ENCODE assay signal across 25 mouse cellular contexts in genomic region chr10:75257401-75257800, GRCm38 (mm10). TPM values are rescaled to one million over a fixed set of nuclear protein-coding genes. Genes with fewer than 3 reads are reported as not detected.
DNase-seq lines count a peak whose midpoint lies in the region; ATAC-seq and TF ChIP-seq lines count a peak whose summit lies in the region.
"Had no signal": no experiment of that assay in that cellular context is flagged by ENCODE, and none has a peak within 500 bp of the region (broad histone marks: within the 10 kb centered on the region; RNA-seq: fewer than 3 reads in every experiment).

No protein-coding gene starts in this region.

- no peaks in the 10 kb centered on the region for H3K9me3 ChIP-seq in forebrain, embryonic 14.5 days (replicated peaks; ENCODE audit: control insufficient read depth, low read length)
- no peaks in the 10 kb centered on the region for H3K9me3 ChIP-seq in forebrain, embryonic 10.5 days
- H3K9me3 ChIP-seq in hindbrain, embryonic 14.5 days (ENCODE audit: control insufficient read depth, low read length): no peaks in the 10 kb centered on the region
- no peaks in the 10 kb centered on the region for H3K9me3 ChIP-seq in hindbrain, embryonic 11.5 days (ENCODE audit: control insufficient read depth, low read length)
- no peaks in the 10 kb centered on the region for H3K9me3 ChIP-seq in lung, embryonic 14.5 days (ENCODE audit: low read depth, low read length)
- H3K9me3 ChIP-seq: embryonic facial prominence, embryonic 12.5 days; forebrain, embryonic 13.5 days; G1E; heart, embryonic 10.5 days; heart, embryonic 13.5 days; hindbrain, embryonic 10.5 days; hindbrain, embryonic 15.5 days had no signal

- no peak for ATAC-seq in forebrain, embryonic 14.5 days
- ATAC-seq in hindbrain, embryonic 14.5 days (ENCODE audit: low FRiP score): no peak
- no peak for ATAC-seq in hindbrain, embryonic 11.5 days (ENCODE audit: low FRiP score)
- ATAC-seq in lung, embryonic 14.5 days (ENCODE audit: insufficient read depth): no peak
- ATAC-seq: forebrain, embryonic 13.5 days; forebrain, postnatal 0 days; intestine, postnatal 0 days had no signal

- H3K4me2 ChIP-seq in forebrain, embryonic 14.5 days (ENCODE audit: low read length): no peak overlapping the region
- no peak overlapping the region for H3K4me2 ChIP-seq in hindbrain, embryonic 14.5 days (replicated peaks)
- H3K4me2 ChIP-seq in hindbrain, embryonic 11.5 days (replicated peaks; ENCODE audit: low read depth, low read length): no peak overlapping the region
- H3K4me2 ChIP-seq in lung, embryonic 14.5 days: no peak overlapping the region
- H3K4me2 ChIP-seq: embryonic facial prominence, embryonic 12.5 days; forebrain, embryonic 13.5 days; heart, embryonic 13.5 days; hindbrain, embryonic 15.5 days had no signal

- H3K4me3 ChIP-seq in forebrain, embryonic 14.5 days (ENCODE audit: low read depth, low read length): no peak overlapping the region
- H3K4me3 ChIP-seq in forebrain, embryonic 10.5 days: no peak overlapping the region
- no peak overlapping the region for H3K4me3 ChIP-seq in hindbrain, embryonic 14.5 days (replicated peaks; ENCODE audit: low read length)
- H3K4me3 ChIP-seq in hindbrain, embryonic 11.5 days (ENCODE audit: low read depth, low read length): no peak overlapping the region
- H3K4me3 ChIP-seq in lung, embryonic 14.5 days (ENCODE audit: low read depth, low read length): no peak overlapping the region
- H3K4me3 ChIP-seq in lung, adult 2 months (replicated peaks; ENCODE audit: extremely low read depth, low read depth, low read length): no peak overlapping the region
- H3K4me3 ChIP-seq: embryonic facial prominence, embryonic 12.5 days; erythroblast, embryonic 14.5 days; forebrain, embryonic 13.5 days; heart, adult 2 months; heart, embryonic 10.5 days; heart, embryonic 13.5 days; hindbrain, embryonic 10.5 days; hindbrain, embryonic 15.5 days had no signal

- H3K9ac ChIP-seq in forebrain, embryonic 14.5 days (ENCODE audit: low read length): no peak overlapping the region
- no peak overlapping the region for H3K9ac ChIP-seq in hindbrain, embryonic 14.5 days
- no peak overlapping the region for H3K9ac ChIP-seq in hindbrain, embryonic 11.5 days (ENCODE audit: low read depth, low read length)
- H3K9ac ChIP-seq in lung, embryonic 14.5 days: no peak overlapping the region
- H3K9ac ChIP-seq: embryonic facial prominence, embryonic 12.5 days; forebrain, embryonic 13.5 days; forebrain, postnatal 0 days; heart, embryonic 13.5 days; hindbrain, embryonic 15.5 days had no signal

- peaks cover 52% of the 10 kb centered on the region for H3K36me3 ChIP-seq in forebrain, embryonic 14.5 days (ENCODE audit: control insufficient read depth, insufficient read depth, low read length)
- H3K36me3 ChIP-seq in forebrain, embryonic 10.5 days (replicated peaks): peaks cover 59% of the 10 kb centered on the region
- H3K36me3 ChIP-seq in hindbrain, embryonic 14.5 days (replicated peaks; ENCODE audit: control insufficient read depth, insufficient read depth): peaks cover 52% of the 10 kb centered on the region
- no peaks in the 10 kb centered on the region for H3K36me3 ChIP-seq in hindbrain, embryonic 11.5 days (ENCODE audit: control insufficient read depth, insufficient read depth, low read length)
- peaks cover 57% of the 10 kb centered on the region for H3K36me3 ChIP-seq in lung, embryonic 14.5 days (ENCODE audit: insufficient read depth)

- no peak for TF ChIP-seq CTCF in lung, embryonic 14.5 days (IDR thresholded peaks at IDR 0.05; ENCODE audit: low read depth)
- no peak for TF ChIP-seq CTCF in lung, adult 2 months (IDR thresholded peaks at IDR 0.05; ENCODE audit: insufficient read depth, low read length)
- no peak for TF ChIP-seq CTCF in brain, embryonic 14.5 days (IDR thresholded peaks at IDR 0.05; ENCODE audit: borderline replicate concordance, extremely low read depth, insufficient read depth, insufficient read length)

- no peaks in the 10 kb centered on the region for H3K4me1 ChIP-seq in forebrain, embryonic 14.5 days (ENCODE audit: control insufficient read depth, insufficient read depth, low read length)
- H3K4me1 ChIP-seq in forebrain, embryonic 10.5 days: 0 out of 2 replicates have a peak, but pooled peaks cover 1% of the 10 kb centered on the region
- H3K4me1 ChIP-seq in hindbrain, embryonic 14.5 days (replicated peaks; ENCODE audit: control insufficient read depth, insufficient read depth, low read length): no peaks in the 10 kb centered on the region
- no peaks in the 10 kb centered on the region for H3K4me1 ChIP-seq in hindbrain, embryonic 11.5 days (replicated peaks; ENCODE audit: control insufficient read depth, insufficient read depth, low read length)
- no peaks in the 10 kb centered on the region for H3K4me1 ChIP-seq in lung, embryonic 14.5 days (ENCODE audit: insufficient read depth)
- H3K4me1 ChIP-seq in lung, adult 2 months (ENCODE audit: control insufficient read depth, insufficient read depth, low read length): no peaks in the 10 kb centered on the region; the same call in 1 of the 2 replicates
- H3K4me1 ChIP-seq: embryonic facial prominence, embryonic 12.5 days; forebrain, embryonic 13.5 days; hindbrain, embryonic 10.5 days; hindbrain, embryonic 15.5 days had no signal

- H3K27me3 ChIP-seq in forebrain, embryonic 14.5 days (replicated peaks; ENCODE audit: control insufficient read depth, insufficient read depth, low read length): no peaks in the 10 kb centered on the region
- H3K27me3 ChIP-seq in forebrain, embryonic 10.5 days (ENCODE audit: poor library complexity, severe bottlenecking): no peaks in the 10 kb centered on the region
- H3K27me3 ChIP-seq in hindbrain, embryonic 14.5 days (ENCODE audit: control insufficient read depth, insufficient read depth, low read length): no peaks in the 10 kb centered on the region
- H3K27me3 ChIP-seq in hindbrain, embryonic 11.5 days (ENCODE audit: control insufficient read depth, insufficient read depth, low read length): no peaks in the 10 kb centered on the region
- H3K27me3 ChIP-seq in lung, embryonic 14.5 days (ENCODE audit: insufficient read depth, low read length): no peaks in the 10 kb centered on the region
- H3K27me3 ChIP-seq: CH12.LX; embryonic facial prominence, embryonic 12.5 days; forebrain, embryonic 13.5 days; heart, embryonic 13.5 days; hindbrain, embryonic 15.5 days had no signal

- WGBS in forebrain, embryonic 14.5 days: 75% methylated on average over 3 of the region's 3 CpGs
- 94% methylated on average over 3 of the region's 3 CpGs for WGBS in forebrain, embryonic 10.5 days
- 66% methylated on average over 3 of the region's 3 CpGs for WGBS in hindbrain, embryonic 14.5 days
- 91% methylated on average over 3 of the region's 3 CpGs for WGBS in hindbrain, embryonic 11.5 days
- 49% methylated on average over 3 of the region's 3 CpGs for WGBS in lung, embryonic 14.5 days
- WGBS in lung, adult 2 months: 32% methylated on average over 3 of the region's 3 CpGs

- no peak for TF ChIP-seq POLR2A in lung, adult 2 months (IDR thresholded peaks at IDR 0.05; ENCODE audit: borderline replicate concordance, extremely low read depth, low read depth, low read length)
- TF ChIP-seq POLR2A in brain, embryonic 14.5 days (IDR thresholded peaks at IDR 0.05; ENCODE audit: borderline replicate concordance, extremely low read depth, insufficient read depth, insufficient read length, poor library complexity, severe bottlenecking): no peak

- no peak overlapping the region for H3K27ac ChIP-seq in forebrain, embryonic 14.5 days (ENCODE audit: low read depth, low read length)
- H3K27ac ChIP-seq in forebrain, embryonic 10.5 days: no peak overlapping the region
- no peak overlapping the region for H3K27ac ChIP-seq in hindbrain, embryonic 14.5 days
- H3K27ac ChIP-seq in hindbrain, embryonic 11.5 days (ENCODE audit: low read depth, low read length): no peak overlapping the region
- no peak overlapping the region for H3K27ac ChIP-seq in lung, embryonic 14.5 days (ENCODE audit: low read depth)
- H3K27ac ChIP-seq: embryonic facial prominence, embryonic 12.5 days; hindbrain, embryonic 10.5 days had no signal

- peak; percentile 11 for DNase-seq in forebrain, embryonic 14.5 days (ENCODE audit: low spot score)
- DNase-seq in forebrain, embryonic 10.5 days (ENCODE audit: extremely low spot score, low spot score): no peak
- DNase-seq in hindbrain, embryonic 14.5 days (ENCODE audit: low spot score): peak; percentile 28
- no peak for DNase-seq in hindbrain, embryonic 11.5 days (ENCODE audit: low spot score)
- peak; percentile 75 for DNase-seq in lung, embryonic 14.5 days
- DNase-seq in lung, adult 2 months: no peak
- peak; percentile 7 for DNase-seq in brain, embryonic 14.5 days (ENCODE audit: low read depth)
- DNase-seq: adrenal gland, adult 2 months; adrenal gland, postnatal 14 days; cerebellum, adult 11-12 months; cerebellum, adult 8-10 months; cerebellum, postnatal 10 days; cerebellum, postnatal 36 days; forebrain, postnatal 0 days had no signal

RNA-seq across cellular contexts. Expression of gene Specc1l, which starts 45.5 kb away (rescaled TPM):
- 24.3 and 29.6 TPM in 2 replicates for polyA plus RNA-seq in forebrain, embryonic 14.5 days (2014; fragmentation: Nextera tagmentation; extraction: Ambion mirVana)
- polyA plus RNA-seq in forebrain, embryonic 10.5 days (2016; fragmentation: Nextera tagmentation; extraction: Ambion mirVana): 34.2 and 36.5 TPM in 2 replicates
- 21.2 and 23.2 TPM in 2 replicates for polyA plus RNA-seq in hindbrain, embryonic 14.5 days (2014; fragmentation: Nextera tagmentation; extraction: Ambion mirVana)
- 21.5 and 27.3 TPM in 2 replicates for polyA plus RNA-seq in hindbrain, embryonic 11.5 days (2014; fragmentation: Nextera tagmentation; extraction: Ambion mirVana)
- polyA plus RNA-seq in lung, embryonic 14.5 days (2014; fragmentation: Nextera tagmentation; extraction: Ambion mirVana): 32.6 and 34.6 TPM in 2 replicates
- 60.8 and 73.3 TPM in 2 replicates for polyA plus RNA-seq in lung, adult 2 months (2012; rRNA removed)
- polyA plus RNA-seq in brain, embryonic 14.5 days (2012; rRNA removed): 28.4 and 42.0 TPM in 2 replicates

RNA-seq across cellular contexts. Expression of gene Adora2a, which starts 59.3 kb away (rescaled TPM):
- 8.8 and 12.5 TPM in 2 replicates for polyA plus RNA-seq in forebrain, embryonic 14.5 days (2014; fragmentation: Nextera tagmentation; extraction: Ambion mirVana)
- polyA plus RNA-seq in forebrain, embryonic 10.5 days (2016; fragmentation: Nextera tagmentation; extraction: Ambion mirVana): 2.0 and 2.5 TPM in 2 replicates
- 4.9 and 5.2 TPM in 2 replicates for polyA plus RNA-seq in hindbrain, embryonic 14.5 days (2014; fragmentation: Nextera tagmentation; extraction: Ambion mirVana)
- polyA plus RNA-seq in hindbrain, embryonic 11.5 days (2014; fragmentation: Nextera tagmentation; extraction: Ambion mirVana): 4.1 and 5.0 TPM in 2 replicates
- polyA plus RNA-seq in lung, embryonic 14.5 days (2014; fragmentation: Nextera tagmentation; extraction: Ambion mirVana): 7.3 and 8.0 TPM in 2 replicates
- polyA plus RNA-seq in lung, adult 2 months (2012; rRNA removed): 12.3 and 13.3 TPM in 2 replicates
- 8.9 and 9.3 TPM in 2 replicates for polyA plus RNA-seq in brain, embryonic 14.5 days (2012; rRNA removed)
- polyA plus RNA-seq: erythroblast, embryonic 14.5 days had no signal

Comparison
In these comparisons a context has a peak if more than half of its experiments do, and no peak if none do; other contexts are left out.
1. DNase-seq: peak in forebrain, embryonic 14.5 days (single experiment), hindbrain, embryonic 14.5 days (single experiment), lung, embryonic 14.5 days (single experiment) and brain, embryonic 14.5 days (single experiment); none in forebrain, embryonic 10.5 days (single experiment), hindbrain, embryonic 11.5 days (single experiment) and lung, adult 2 months (single experiment).